Mouse (Mus musculus): Measurements from ENCODE around the gene Opcml. TPM values are rescaled to one million over a fixed set of nuclear protein-coding genes. Genes with fewer than 3 reads are reported as not detected.

Gene Opcml
- polyA plus RNA-seq, 1 experiment, result 0.03 TPM

- H3K4me3 ChIP-seq (replicated peaks), result no peak overlapping the region
- H3K36me3 ChIP-seq (ENCODE audit: control insufficient read depth), result no peaks in the 10 kb centered on the region
- H3K4me1 ChIP-seq (ENCODE audit: control insufficient read depth), result no peaks in the 10 kb centered on the region
- H3K27me3 ChIP-seq (ENCODE audit: control insufficient read depth), result no peaks in the 10 kb centered on the region
- no peak for TF ChIP-seq TAL1 (IDR thresholded peaks at IDR 0.05; ENCODE audit: low read length)
- TF ChIP-seq GATA1 (IDR thresholded peaks at IDR 0.05; ENCODE audit: low read length), result no peak
- no peaks in the 10 kb centered on the region for H3K9me3 ChIP-seq (ENCODE audit: control insufficient read depth, low read length)
Measured at GRCm38 (mm10) chr9:28287485-28287884, 496.9 kb downstream of the Opcml start.

GRCm38 (mm10) chr9:28289696-28290330 is 499.2 kb downstream of the Opcml start:
- Histone ChIP-seq H3K9me3 (ENCODE audit: control insufficient read depth, low read length) (no peaks in the 10 kb centered on the region), H3K36me3 (ENCODE audit: control insufficient read depth) (no peaks in the 10 kb centered on the region), H3K27me3 (ENCODE audit: control insufficient read depth) (no peaks in the 10 kb centered on the region), H3K4me1 (ENCODE audit: control insufficient read depth) (no peaks in the 10 kb centered on the region), H3K4me3 (replicated peaks) (no peak overlapping the region)
- TF ChIP-seq TAL1 (IDR thresholded peaks at IDR 0.05; ENCODE audit: low read length) (no peak), GATA1 (IDR thresholded peaks at IDR 0.05; ENCODE audit: low read length) (no peak)

- TF ChIP-seq GATA1 (IDR thresholded peaks at IDR 0.05; ENCODE audit: low read length), result no peak
- TF ChIP-seq TAL1 (IDR thresholded peaks at IDR 0.05; ENCODE audit: low read length), result no peak
- H3K4me3 ChIP-seq (replicated peaks), result no peak overlapping the region
- no peaks in the 10 kb centered on the region for H3K27me3 ChIP-seq (ENCODE audit: control insufficient read depth)
- H3K9me3 ChIP-seq (ENCODE audit: control insufficient read depth, low read length), result peaks cover 2% of the 10 kb centered on the region; the same call in 1 of the 2 replicates
- H3K36me3 ChIP-seq (ENCODE audit: control insufficient read depth), result no peaks in the 10 kb centered on the region
- no peaks in the 10 kb centered on the region for H3K4me1 ChIP-seq (ENCODE audit: control insufficient read depth)
Measured at GRCm38 (mm10) chr9:28303659-28304058, 513.1 kb downstream of the Opcml start.

GRCm38 (mm10) chr9:28306364-28307121 is 516.0 kb downstream of the Opcml start:
- no peak for TF ChIP-seq TAL1 (IDR thresholded peaks at IDR 0.05; ENCODE audit: low read length)
- TF ChIP-seq GATA1 (IDR thresholded peaks at IDR 0.05; ENCODE audit: low read length), result no peak
- H3K36me3 ChIP-seq (ENCODE audit: control insufficient read depth), result no peaks in the 10 kb centered on the region
- no peak overlapping the region for H3K4me3 ChIP-seq (replicated peaks)
- no peaks in the 10 kb centered on the region for H3K4me1 ChIP-seq (ENCODE audit: control insufficient read depth)
- peaks cover 2% of the 10 kb centered on the region; the same call in 1 of the 2 replicates for H3K9me3 ChIP-seq (ENCODE audit: control insufficient read depth, low read length)
- H3K27me3 ChIP-seq (ENCODE audit: control insufficient read depth), result no peaks in the 10 kb centered on the region

GRCm38 (mm10) chr9:28307122-28307430 is 516.5 kb downstream of the Opcml start:
- Histone ChIP-seq H3K4me1 (ENCODE audit: control insufficient read depth) (no peaks in the 10 kb centered on the region), H3K27me3 (ENCODE audit: control insufficient read depth) (no peaks in the 10 kb centered on the region), H3K9me3 (ENCODE audit: control insufficient read depth, low read length) (peaks cover 2% of the 10 kb centered on the region; the same call in 1 of the 2 replicates), H3K36me3 (ENCODE audit: control insufficient read depth) (no peaks in the 10 kb centered on the region), H3K4me3 (replicated peaks) (no peak overlapping the region)
- no peak for TF ChIP-seq TAL1 (IDR thresholded peaks at IDR 0.05; ENCODE audit: low read length)
- TF ChIP-seq GATA1 (IDR thresholded peaks at IDR 0.05; ENCODE audit: low read length), result no peak

GRCm38 (mm10) chr9:28307481-28308050 is 517.0 kb downstream of the Opcml start:
- no peaks in the 10 kb centered on the region for H3K36me3 ChIP-seq (ENCODE audit: control insufficient read depth)
- no peak overlapping the region for H3K4me3 ChIP-seq (replicated peaks)
- H3K4me1 ChIP-seq (ENCODE audit: control insufficient read depth), result no peaks in the 10 kb centered on the region
- H3K27me3 ChIP-seq (ENCODE audit: control insufficient read depth), result no peaks in the 10 kb centered on the region
- TF ChIP-seq TAL1 (IDR thresholded peaks at IDR 0.05; ENCODE audit: low read length) (no peak), GATA1 (IDR thresholded peaks at IDR 0.05; ENCODE audit: low read length) (no peak)
- H3K9me3 ChIP-seq (ENCODE audit: control insufficient read depth, low read length), result peaks cover 2% of the 10 kb centered on the region; the same call in 1 of the 2 replicates

- no peaks in the 10 kb centered on the region for H3K36me3 ChIP-seq (ENCODE audit: control insufficient read depth)
- TF ChIP-seq TAL1 (IDR thresholded peaks at IDR 0.05; ENCODE audit: low read length) (no peak), GATA1 (IDR thresholded peaks at IDR 0.05; ENCODE audit: low read length) (no peak)
- H3K9me3 ChIP-seq (ENCODE audit: control insufficient read depth, low read length), result no peaks in the 10 kb centered on the region
- H3K4me3 ChIP-seq (replicated peaks), result no peak overlapping the region
- H3K4me1 ChIP-seq (ENCODE audit: control insufficient read depth), result no peaks in the 10 kb centered on the region
- no peaks in the 10 kb centered on the region for H3K27me3 ChIP-seq (ENCODE audit: control insufficient read depth)
Measured at GRCm38 (mm10) chr9:28317881-28318280, 527.3 kb downstream of the Opcml start.

GRCm38 (mm10) chr9:28319021-28319755 is 528.6 kb downstream of the Opcml start:
- Histone ChIP-seq H3K4me3 (replicated peaks) (no peak overlapping the region), H3K27me3 (ENCODE audit: control insufficient read depth) (no peaks in the 10 kb centered on the region), H3K36me3 (ENCODE audit: control insufficient read depth) (no peaks in the 10 kb centered on the region), H3K9me3 (ENCODE audit: control insufficient read depth, low read length) (no peaks in the 10 kb centered on the region), H3K4me1 (ENCODE audit: control insufficient read depth) (no peaks in the 10 kb centered on the region)
- TF ChIP-seq GATA1 (IDR thresholded peaks at IDR 0.05; ENCODE audit: low read length) (no peak), TAL1 (IDR thresholded peaks at IDR 0.05; ENCODE audit: low read length) (no peak)

- Histone ChIP-seq H3K4me3 (replicated peaks) (no peak overlapping the region), H3K4me1 (ENCODE audit: control insufficient read depth) (no peaks in the 10 kb centered on the region), H3K27me3 (ENCODE audit: control insufficient read depth) (no peaks in the 10 kb centered on the region), H3K9me3 (ENCODE audit: control insufficient read depth, low read length) (no peaks in the 10 kb centered on the region), H3K36me3 (ENCODE audit: control insufficient read depth) (no peaks in the 10 kb centered on the region)
- TF ChIP-seq GATA1 (IDR thresholded peaks at IDR 0.05; ENCODE audit: low read length) (no peak), TAL1 (IDR thresholded peaks at IDR 0.05; ENCODE audit: low read length) (no peak)
Measured at GRCm38 (mm10) chr9:28319802-28320201, 529.2 kb downstream of the Opcml start.

Measured in erythroblast, embryonic 14.5 days (primary cell).